Comparison of ENCODE assay signal across 9 mouse cellular contexts in the genomic region with DNA sequence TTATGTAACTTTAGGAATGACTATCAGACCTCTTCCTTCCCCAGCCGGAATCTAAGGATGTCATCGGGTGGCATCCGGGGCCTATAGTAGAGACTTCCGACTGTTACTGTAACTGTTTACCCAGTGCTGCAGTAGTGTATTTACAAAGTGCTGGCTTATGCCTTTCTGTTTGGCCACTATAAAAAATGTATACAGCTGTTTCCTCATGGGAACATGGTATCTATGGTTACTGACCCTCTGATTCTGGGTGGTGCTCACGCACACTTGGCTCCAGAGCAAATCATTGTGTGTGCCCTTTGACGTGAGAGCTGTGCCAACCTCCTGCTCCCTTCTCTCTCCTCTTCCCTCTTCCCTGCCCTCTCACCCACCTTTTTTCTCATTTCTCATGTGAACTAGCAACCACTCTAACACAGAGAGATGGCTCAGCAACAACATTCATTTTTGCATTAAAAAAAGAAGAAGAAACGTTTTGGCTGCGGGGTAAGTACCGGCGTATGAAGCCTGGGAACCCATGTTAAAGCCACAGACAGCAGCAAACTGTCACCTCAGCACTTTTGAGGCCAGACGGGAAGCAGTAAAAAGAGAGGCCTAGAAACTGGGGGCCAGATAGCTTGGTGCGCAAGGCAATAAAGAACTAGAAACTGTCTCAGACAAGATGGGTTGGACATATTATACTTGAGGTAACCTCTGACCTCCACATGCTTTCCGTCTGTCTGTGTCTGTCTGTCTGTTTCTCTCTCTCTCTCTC.
DNase-seq lines count a peak whose midpoint lies in the region; ATAC-seq and TF ChIP-seq lines count a peak whose summit lies in the region.
"Had no signal": no experiment of that assay in that cellular context is flagged by ENCODE, and none has a peak within 500 bp of the region (broad histone marks: within the 10 kb centered on the region; RNA-seq: fewer than 3 reads in every experiment).

No protein-coding gene starts in this region.

- no peaks in the 10 kb centered on the region for H3K9me3 ChIP-seq in midbrain, postnatal 0 days (ENCODE audit: low read length)

- H3K36me3 ChIP-seq in midbrain, postnatal 0 days (ENCODE audit: insufficient read depth, low read length) = no peaks in the 10 kb centered on the region

- ATAC-seq in common myeloid progenitor, adult 5-6 weeks (replicated peaks; ENCODE audit: low read depth, poor library complexity, severe bottlenecking) = peak; percentile 53
- ATAC-seq in midbrain, postnatal 0 days (ENCODE audit: low FRiP score) = peak; percentile 60; the same call in 1 of the 2 replicates

- H3K4me2 ChIP-seq in midbrain, postnatal 0 days (ENCODE audit: low read depth, low read length, poor library complexity, severe bottlenecking) = no peak overlapping the region

- no peaks in the 10 kb centered on the region for H3K27me3 ChIP-seq in midbrain, postnatal 0 days (ENCODE audit: insufficient read depth, low read length)

- 0 out of 2 replicates have a peak, but pooled peaks cover 2% of the 10 kb centered on the region for H3K4me1 ChIP-seq in midbrain, postnatal 0 days (ENCODE audit: insufficient read depth, low read length)

- no peak overlapping the region for H3K4me3 ChIP-seq in layer of hippocampus, adult 2 months
- no peak overlapping the region for H3K4me3 ChIP-seq in midbrain, postnatal 0 days (ENCODE audit: low read depth, low read length)
- H3K4me3 ChIP-seq: heart, adult 2 months had no signal

- H3K9ac ChIP-seq in midbrain, postnatal 0 days (replicated peaks; ENCODE audit: low read length, poor library complexity, severe bottlenecking) = no peak overlapping the region

- WGBS in midbrain, postnatal 0 days = 71% methylated on average over 13 of the region's 13 CpGs

- no peak for TF ChIP-seq CTCF in layer of hippocampus, adult 2 months (conservative IDR thresholded peaks at IDR 0.05)
- TF ChIP-seq CTCF in midbrain, postnatal 0 days (IDR thresholded peaks at IDR 0.05) = no peak

- H3K27ac ChIP-seq in layer of hippocampus, adult 2 months = peak overlapping the region; percentile 21; the same call in 1 of the 2 replicates
- H3K27ac ChIP-seq in midbrain, postnatal 0 days (ENCODE audit: low read depth, low read length) = peak overlapping the region; percentile 47; the same call in 1 of the 2 replicates
- H3K27ac ChIP-seq: heart, adult 2 months had no signal

- no peak for DNase-seq in layer of hippocampus, adult 2 months (ENCODE audit: low spot score in 2 of 2)
- no peak for DNase-seq in layer of hippocampus, adult 8-10 months (ENCODE audit: low spot score in 2 of 2)
- peak; percentile 10 for DNase-seq in NIH3T3 (ENCODE audit: low read depth)
- DNase-seq in midbrain, postnatal 0 days (ENCODE audit: low spot score) = no peak
- no peak for DNase-seq in cerebellum, adult 18-20 months
- no peak for DNase-seq in adrenal gland, adult 8-10 months
- DNase-seq: left cerebral cortex, postnatal 4 days had no signal
